Mouse (Mus musculus) embryonic fibroblast, embryonic 13.5 days (primary cell): Measurements from ENCODE around the gene Specc1. TPM values are rescaled to one million over a fixed set of nuclear protein-coding genes. Genes with fewer than 3 reads are reported as not detected.

Experiments
- H3K27ac ChIP-seq: 2 replicates; pipeline ENCODE4 v1.5.1; 2012; ENCODE audit warnings: low read length, control low read depth, inconsistent platforms; ENCODE audit not compliant: insufficient read depth
- H3K4me1 ChIP-seq: 2 replicates; pipeline ENCODE4 v1.6.1; 2011; ENCODE audit warnings: low read length; ENCODE audit not compliant: control insufficient read depth, insufficient read depth
- H3K4me3 ChIP-seq: 2 replicates; pipeline ENCODE4 v1.5.1; 2011; ENCODE audit warnings: mild to moderate bottlenecking, control low read depth, low read length; ENCODE audit not compliant: insufficient read depth
- CTCF ChIP-seq: IDR thresholded peaks from 2 replicates; pipeline ENCODE4 v1.5.1; 2011; ENCODE audit warnings: mild to moderate bottlenecking, control low read depth, low read length, moderate library complexity, borderline replicate concordance; ENCODE audit not compliant: insufficient read depth
- POLR2A ChIP-seq: IDR thresholded peaks from 2 replicates; pipeline ENCODE4 v1.6.1; 2011; ENCODE audit warnings: low read depth, mild to moderate bottlenecking, control low read depth, low read length, moderate library complexity
- polyA plus RNA-seq: library from polyadenylated mRNA; stranded (reverse); fragments of >200 nt; gene quantifications from 2 replicates; pipeline ENCODE4 v1.2.4, GENCODE M21; 2011; ENCODE audit warnings: low read depth; ENCODE audit not compliant: missing spikeins, insufficient read length

The Specc1 gene
- polyA plus RNA-seq, 1 experiment, result 47.3 TPM

DNA sequence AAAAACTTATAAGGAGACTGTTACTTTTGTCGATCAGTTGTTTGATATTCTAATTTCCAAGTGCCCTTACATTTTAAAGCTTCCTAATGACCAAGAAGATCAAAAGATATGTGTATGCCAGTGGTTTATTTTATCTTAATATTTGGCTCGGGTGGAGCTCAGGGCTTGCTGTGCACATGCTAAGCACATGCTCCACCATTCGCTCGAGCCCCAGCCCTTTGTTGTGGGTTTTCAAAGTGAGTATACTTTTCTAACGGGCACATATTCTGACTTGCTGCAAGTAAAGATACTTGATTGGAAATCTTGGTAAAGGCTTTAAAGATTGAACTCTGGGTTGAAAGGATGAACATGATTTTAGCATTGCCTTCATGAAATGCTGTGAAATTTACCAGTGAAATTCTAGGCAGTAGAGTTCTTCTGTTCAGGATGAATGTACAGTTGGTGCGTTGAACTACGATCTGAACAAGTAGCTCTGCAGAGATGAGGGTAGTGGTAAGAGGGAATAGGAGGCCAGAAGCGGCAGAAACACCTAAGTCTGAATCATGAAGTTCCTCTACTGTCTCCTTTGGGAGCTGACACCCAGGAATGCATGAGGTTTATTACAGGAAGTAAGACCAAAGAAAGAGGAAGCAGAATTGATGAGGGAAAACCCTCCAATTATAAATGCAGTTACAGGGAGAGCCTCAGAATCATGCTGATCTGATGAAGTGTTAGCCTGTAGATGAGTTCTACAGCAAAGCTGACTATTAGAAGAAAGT, 122.7 kb downstream of the Specc1 start:
- peaks cover 11% of the 10 kb centered on the region for H3K4me1 ChIP-seq
- H3K27ac ChIP-seq, result peak overlapping the region; percentile 27; the same call in 1 of the 2 replicates
- H3K4me3 ChIP-seq, result peak overlapping the region; percentile 27; the same call in 1 of the 2 replicates
- no peak for TF ChIP-seq POLR2A
- TF ChIP-seq CTCF, result no peak

DNA sequence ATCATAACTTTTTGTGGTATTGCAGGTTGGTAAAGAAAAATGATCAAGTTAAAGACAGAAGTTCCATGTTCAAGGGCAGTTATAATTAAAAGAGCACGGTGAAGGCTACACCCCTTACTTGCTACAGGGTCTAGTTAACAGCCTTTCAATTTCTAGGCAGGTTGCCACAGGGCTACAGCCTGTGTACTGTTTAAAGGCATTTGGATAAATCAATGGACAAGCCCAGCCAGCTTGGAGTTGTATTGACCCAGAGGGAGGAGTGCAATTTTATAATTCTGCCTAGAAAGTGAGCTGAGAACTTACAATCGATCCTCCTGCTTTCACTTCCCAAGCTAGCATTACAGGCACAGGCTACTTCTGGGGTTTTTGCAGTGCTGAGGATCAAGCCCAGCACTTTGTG, 123.9 kb downstream of the Specc1 start:
- Histone ChIP-seq H3K4me3 (no peak overlapping the region), H3K27ac (peak overlapping the region; percentile 20; the same call in 1 of the 2 replicates), H3K4me1 (peaks cover 10% of the 10 kb centered on the region)
- TF ChIP-seq POLR2A (no peak), CTCF (no peak)

DNA sequence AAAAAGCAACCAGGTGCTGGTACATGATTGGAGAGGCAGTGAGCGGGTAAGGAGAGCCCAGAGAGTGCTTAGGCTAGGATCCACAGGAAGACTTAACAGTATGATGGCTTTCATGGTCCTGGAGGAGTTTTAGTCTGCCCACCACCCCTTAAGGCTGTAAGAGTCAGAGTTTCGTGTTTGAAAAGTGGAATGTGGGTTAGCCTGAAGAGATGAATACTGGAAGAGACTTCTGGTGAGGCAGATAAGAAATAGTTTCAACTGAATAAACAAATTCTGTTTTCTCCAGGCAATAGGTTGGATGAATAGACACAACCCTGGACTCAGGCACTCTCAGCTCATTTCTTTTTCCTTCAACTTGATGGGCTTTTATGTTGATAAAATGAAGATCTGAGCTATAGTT, 130.1 kb downstream of the Specc1 start:
- Histone ChIP-seq H3K4me3 (no peak overlapping the region), H3K4me1 (peaks cover 38% of the 10 kb centered on the region), H3K27ac (peak overlapping the region; percentile 98)
- no peak for TF ChIP-seq CTCF
- no peak for TF ChIP-seq POLR2A

DNA sequence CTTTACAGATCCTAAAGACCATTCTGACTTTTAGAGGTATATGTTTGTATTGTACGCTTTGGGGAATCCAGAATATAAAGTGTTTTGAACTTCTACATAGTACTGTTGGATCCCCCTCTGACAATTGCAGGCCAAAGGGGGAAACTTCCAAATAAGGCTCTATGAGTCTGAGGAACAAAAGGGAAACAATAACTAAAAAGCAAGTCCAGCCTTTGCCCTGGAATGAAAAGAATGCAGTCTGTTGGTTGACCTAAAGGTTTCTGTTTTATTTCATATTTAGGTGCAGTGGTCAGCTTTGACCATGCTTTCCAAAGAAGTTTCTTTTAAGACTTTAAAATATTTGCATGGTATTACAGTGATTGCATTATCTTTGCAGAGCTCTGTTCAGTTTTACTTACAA, 130.5 kb downstream of the Specc1 start:
- no peak for TF ChIP-seq CTCF
- no peak for TF ChIP-seq POLR2A
- peak overlapping the region; percentile 98 for H3K27ac ChIP-seq

DNA sequence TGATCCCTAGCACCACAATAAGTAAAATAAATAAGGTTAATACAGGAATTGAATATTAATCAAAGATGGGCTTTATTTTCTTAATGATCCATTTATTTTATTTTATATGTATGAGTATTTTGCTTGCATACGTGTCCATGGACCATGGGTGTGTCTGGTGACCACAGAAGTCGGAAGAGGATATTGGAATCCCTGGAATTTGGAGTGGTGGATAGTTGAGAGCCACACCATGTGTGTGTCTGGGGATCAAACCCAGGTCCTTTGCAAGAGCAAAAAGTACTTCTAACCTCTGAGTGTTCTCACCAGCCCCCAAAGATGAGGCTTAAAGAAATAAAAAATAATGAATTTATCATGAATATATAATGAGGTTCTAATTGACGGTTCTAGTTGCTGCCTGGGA, 132.1 kb downstream of the Specc1 start:
- Histone ChIP-seq H3K4me3 (no peak overlapping the region), H3K27ac (peak overlapping the region; percentile 81; the same call in 1 of the 2 replicates), H3K4me1 (peaks cover 36% of the 10 kb centered on the region)
- TF ChIP-seq POLR2A (no peak), CTCF (no peak)

More for the DNA sequence above, 130.5 kb downstream of the Specc1 start:
- peaks cover 38% of the 10 kb centered on the region for H3K4me1 ChIP-seq
- H3K4me3 ChIP-seq, result no peak overlapping the region

GRCm38 (mm10) chr11:62090321-62090720, 133.8 kb downstream of the Specc1 start:
- peaks cover 38% of the 10 kb centered on the region for H3K4me1 ChIP-seq
- no peak for TF ChIP-seq POLR2A
- TF ChIP-seq CTCF, result no peak
- H3K4me3 ChIP-seq, result no peak overlapping the region
- H3K27ac ChIP-seq, result peak overlapping the region; percentile 61; the same call in 1 of the 2 replicates

- no peak overlapping the region for H3K4me3 ChIP-seq
- peaks cover 6% of the 10 kb centered on the region; the same call in 1 of the 2 replicates for H3K4me1 ChIP-seq
- no peak overlapping the region for H3K27ac ChIP-seq
- TF ChIP-seq POLR2A (no peak), CTCF (no peak)
These were observed 146.9 kb downstream of the Specc1 start for GRCm38 (mm10) chr11:62103380-62103911.

DNA sequence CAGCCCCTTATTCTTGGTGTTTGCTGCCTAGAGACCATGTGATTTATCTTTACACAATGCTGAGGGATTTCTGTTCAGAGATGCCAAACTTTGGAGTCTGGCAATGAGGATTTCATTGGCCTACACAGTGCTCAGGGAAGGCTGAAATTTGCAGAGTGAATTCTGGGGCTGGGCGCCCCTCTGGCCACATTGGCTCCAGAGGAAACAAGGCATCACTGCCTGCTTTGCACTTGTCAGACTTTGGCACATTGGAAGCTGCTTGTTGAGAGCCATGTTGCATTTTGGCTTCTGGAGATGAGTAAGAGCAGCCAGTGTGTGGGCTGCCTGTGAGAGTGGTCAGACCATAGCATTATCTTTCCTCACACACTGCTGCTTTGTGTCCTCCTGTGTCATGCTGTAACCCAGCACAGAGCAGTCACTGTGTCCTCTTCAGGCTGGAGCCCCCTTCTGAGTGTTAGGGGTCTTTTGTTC, 149.9 kb downstream of the Specc1 start:
- Histone ChIP-seq H3K4me3 (no peak overlapping the region), H3K4me1 (peaks cover 8% of the 10 kb centered on the region), H3K27ac (no peak overlapping the region)
- TF ChIP-seq CTCF (no peak), POLR2A (no peak)

GRCm38 (mm10) chr11:62107272-62107836, 150.8 kb downstream of the Specc1 start:
- H3K4me3 ChIP-seq, result no peak overlapping the region
- H3K27ac ChIP-seq, result no peak overlapping the region
- TF ChIP-seq CTCF (no peak), POLR2A (no peak)
- H3K4me1 ChIP-seq, result peaks cover 9% of the 10 kb centered on the region

- Histone ChIP-seq H3K4me1 (peaks cover 10% of the 10 kb centered on the region; the same call in 1 of the 2 replicates), H3K4me3 (no peak overlapping the region), H3K27ac (no peak overlapping the region; the same call in 1 of the 2 replicates)
- TF ChIP-seq POLR2A (no peak), CTCF (no peak)
These were observed 162.0 kb downstream of the Specc1 start for GRCm38 (mm10) chr11:62118561-62118960.
